Mouse (Mus musculus): ENCODE measurements around the gene Lect2. TPM values are rescaled to one million over a fixed set of nuclear protein-coding genes. Genes with fewer than 3 reads are reported as not detected.

Lect2 gene
- total RNA-seq, 2 experiments from 2014 or later: not detected

- DNase-seq: no peak
- intact Hi-C loops (cut with DNase I; ENCODE audit: low total_unique reads): loop anchor here (5.0 to 10.0 kb wide), 3 partner anchors 82 to 1157 kb away; no protein-coding TSS in a partner anchor
These were observed 11.6 kb upstream of the Lect2 start for GRCm38 (mm10) chr13:56559841-56560370.

GRCm38 (mm10) chr13:56558811-56559210 lies 10.5 kb upstream of the Lect2 start:
- intact Hi-C loops (cut with DNase I; ENCODE audit: low total_unique reads): loop anchor here (10.0 kb wide), 1 partner anchor 176 kb away; no protein-coding TSS in a partner anchor
- DNase-seq: no peak

GRCm38 (mm10) chr13:56556701-56557100 lies 8.4 kb upstream of the Lect2 start:
- intact Hi-C loops (cut with DNase I; ENCODE audit: low total_unique reads): loop anchor here (10.0 kb wide), 1 partner anchor 178 kb away; no protein-coding TSS in a partner anchor
- no peak for DNase-seq

GRCm38 (mm10) chr13:56555957-56556356 lies 7.7 kb upstream of the Lect2 start:
- DNase-seq: peak; percentile 60
- intact Hi-C loops (cut with DNase I; ENCODE audit: low total_unique reads): loop anchor here (10.0 kb wide), 1 partner anchor 179 kb away; no protein-coding TSS in a partner anchor

DNA sequence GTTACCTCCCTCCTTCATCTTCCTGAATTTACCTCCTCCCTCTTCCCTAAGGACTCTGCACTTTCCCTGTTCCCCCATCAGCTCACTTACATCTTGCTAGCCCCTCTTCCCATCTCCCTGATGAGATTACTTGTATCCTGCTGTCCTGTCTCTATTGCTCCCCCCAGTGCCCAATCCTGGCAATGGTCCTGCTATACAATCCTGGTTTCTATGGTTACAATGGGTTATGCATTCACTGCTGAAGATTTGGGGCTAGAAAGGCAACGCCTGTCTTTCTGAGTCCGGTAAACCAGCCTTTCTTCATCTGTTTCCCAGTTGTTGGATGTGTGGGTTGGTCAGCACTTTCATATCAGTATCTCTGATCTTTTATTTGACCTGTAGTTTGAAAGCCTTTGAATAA lies 6.1 kb upstream of the Lect2 start:
- DNase-seq: no peak
- intact Hi-C loops (cut with DNase I; ENCODE audit: low total_unique reads): loop anchor here (10.0 kb wide), 1 partner anchor 180 kb away; no protein-coding TSS in a partner anchor

DNA sequence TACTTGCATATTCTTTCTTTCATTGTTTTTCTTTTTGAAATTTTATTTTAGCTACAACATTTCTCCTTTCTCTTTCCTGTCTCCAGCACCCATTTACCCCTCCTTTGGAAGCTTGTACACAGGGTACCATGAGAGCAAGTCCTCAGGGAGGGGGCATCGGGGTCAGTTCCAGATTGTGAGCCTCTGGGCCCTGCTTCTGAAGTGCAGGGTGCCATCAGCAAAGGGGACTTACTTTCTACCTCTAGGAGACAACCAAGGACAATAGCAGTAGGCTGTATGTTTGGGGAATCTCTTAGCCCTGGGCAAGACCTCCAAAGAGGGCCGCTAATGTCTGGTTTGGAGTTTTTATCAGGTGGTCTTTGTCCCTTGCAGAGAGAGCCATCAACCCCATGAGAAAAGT lies 5.6 kb upstream of the Lect2 start:
- DNase-seq: no peak
- intact Hi-C loops (cut with DNase I; ENCODE audit: low total_unique reads): loop anchor here (10.0 kb wide), 1 partner anchor 181 kb away; no protein-coding TSS in a partner anchor

GRCm38 (mm10) chr13:56551661-56552060 lies 3.4 kb upstream of the Lect2 start:
- DNase-seq: no peak
- intact Hi-C loops (cut with DNase I; ENCODE audit: low total_unique reads): loop anchor here (10.0 kb wide), 1 partner anchor 183 kb away; no protein-coding TSS in a partner anchor

DNA sequence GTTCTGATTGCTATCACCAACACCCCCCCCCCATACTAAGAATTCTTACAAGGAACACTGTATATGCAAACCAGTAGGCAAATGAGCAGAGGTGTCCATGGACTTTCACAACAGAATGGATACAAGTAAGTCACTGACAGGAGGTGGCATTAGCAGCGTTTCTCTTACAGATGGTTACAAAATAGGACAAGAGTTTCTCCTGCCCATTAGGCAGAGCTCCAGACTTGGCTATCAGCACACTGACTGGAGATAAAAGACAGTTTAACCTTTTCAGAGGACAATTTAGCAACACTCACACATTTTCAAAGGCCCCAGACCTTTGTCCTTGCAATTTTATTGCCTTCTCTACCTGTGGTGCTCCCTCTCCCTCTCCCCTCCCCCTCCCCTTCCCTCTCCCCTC lies 2.3 kb upstream of the Lect2 start:
- intact Hi-C loops (cut with DNase I; ENCODE audit: low total_unique reads): loop anchor here (10.0 kb wide), 1 partner anchor 184 kb away; no protein-coding TSS in a partner anchor
- DNase-seq: no peak

GRCm38 (mm10) chr13:56549364-56549763 lies 1.1 kb upstream of the Lect2 start:
- peak; percentile 46 for DNase-seq
- intact Hi-C loops (cut with DNase I; ENCODE audit: low total_unique reads): no loop called here

DNA sequence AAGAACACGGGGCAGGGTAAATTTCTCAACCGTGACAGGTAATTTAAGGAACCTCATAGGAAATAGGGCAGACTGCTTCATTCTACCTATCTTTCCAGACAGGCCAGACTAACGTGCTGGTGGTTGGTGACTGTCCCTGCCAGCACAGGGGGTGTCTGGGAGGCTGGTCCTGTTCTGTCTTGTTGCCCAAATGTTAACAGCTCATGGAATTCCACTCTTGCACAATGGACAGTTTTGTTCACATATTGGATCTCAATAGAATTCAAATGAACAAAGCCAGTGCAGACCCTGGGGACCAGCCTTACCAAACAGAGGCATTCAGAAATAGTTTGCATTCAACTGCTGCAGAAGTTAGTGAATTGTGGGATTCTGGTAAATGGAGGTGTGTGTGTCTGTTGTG lies 3.3 kb downstream of the Lect2 start:
- no peak for DNase-seq
- intact Hi-C loops (cut with DNase I; ENCODE audit: low total_unique reads): no loop called here

DNA sequence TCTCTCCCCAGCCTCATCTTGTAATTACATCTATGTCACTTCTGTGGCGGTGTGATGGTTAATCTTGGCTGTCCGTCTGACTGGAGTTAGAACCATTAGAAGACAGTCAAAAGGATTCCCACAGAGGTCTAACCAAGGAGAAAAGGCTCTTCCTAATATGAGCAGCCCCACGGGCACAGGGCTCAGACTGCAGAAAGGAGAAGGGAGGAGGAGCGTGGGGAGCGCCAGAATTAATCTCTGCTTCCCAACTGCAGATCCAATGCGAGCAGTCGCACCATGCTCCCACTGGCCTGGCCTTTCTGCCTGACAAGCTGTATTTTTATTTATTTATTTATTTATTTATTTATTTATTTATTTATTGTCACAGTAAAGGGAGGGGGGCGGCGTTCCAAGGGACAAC lies 4.5 kb downstream of the Lect2 start:
- intact Hi-C loops (cut with DNase I; ENCODE audit: low total_unique reads): no loop called here
- DNase-seq: no peak

GRCm38 (mm10) chr13:56539846-56540245 lies 8.5 kb downstream of the Lect2 start:
- peak; percentile 22 for DNase-seq
- intact Hi-C loops (cut with DNase I; ENCODE audit: low total_unique reads): no loop called here

- intact Hi-C loops (cut with DNase I; ENCODE audit: low total_unique reads): no loop called here
- DNase-seq: no peak
These were observed 11.3 kb downstream of the Lect2 start for GRCm38 (mm10) chr13:56537026-56537425.

- no peak for DNase-seq
- intact Hi-C loops (cut with DNase I; ENCODE audit: low total_unique reads): no loop called here
These were observed 12.7 kb downstream of the Lect2 start for GRCm38 (mm10) chr13:56535570-56535969.

DNA sequence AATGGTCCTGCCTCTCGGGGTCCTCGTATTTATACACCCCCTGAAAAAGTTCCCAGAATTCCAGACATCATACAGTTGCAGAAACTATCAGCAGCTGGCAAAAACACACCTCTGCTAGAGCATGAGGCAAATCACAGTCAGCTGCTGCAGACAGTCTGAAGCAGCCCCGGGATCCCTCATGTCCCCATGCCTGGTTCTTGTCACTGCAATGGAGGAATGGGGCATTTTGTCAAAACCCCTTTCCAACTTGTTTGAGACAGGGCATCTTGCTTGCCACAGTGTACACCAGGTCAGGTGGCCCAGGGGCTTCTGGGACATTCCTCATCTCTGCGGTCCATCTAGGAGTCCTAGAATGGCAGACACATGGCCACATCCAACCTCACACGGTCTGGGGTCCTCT lies 13.4 kb downstream of the Lect2 start:
- no peak for DNase-seq
- intact Hi-C loops (cut with DNase I; ENCODE audit: low total_unique reads): no loop called here

- intact Hi-C loops (cut with DNase I; ENCODE audit: low total_unique reads): no loop called here
These were observed 18.6 kb downstream of the Lect2 start for GRCm38 (mm10) chr13:56529685-56530084.

DNA sequence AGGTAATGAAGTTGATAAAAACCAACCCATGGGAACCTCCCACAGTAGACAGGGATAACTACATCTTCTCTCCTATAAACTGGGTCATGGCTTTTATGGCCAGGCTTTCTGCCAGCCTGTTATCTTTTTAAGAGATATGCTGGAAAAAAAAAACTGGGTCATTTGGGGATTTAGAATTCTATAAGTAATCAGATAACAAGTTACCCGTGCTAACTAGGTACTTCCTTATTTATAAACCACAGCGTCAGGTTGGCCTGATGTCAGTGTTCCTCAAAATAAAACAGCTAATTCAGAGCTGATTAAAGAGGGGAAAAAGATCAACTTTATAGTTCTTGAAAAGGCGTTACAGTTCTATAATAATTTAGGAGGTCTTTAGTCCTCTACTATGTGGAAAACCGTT lies 19.3 kb downstream of the Lect2 start:
- DNase-seq: no peak
- intact Hi-C loops (cut with DNase I; ENCODE audit: low total_unique reads): no loop called here

More at GRCm38 (mm10) chr13:56529685-56530084, 18.6 kb downstream of the Lect2 start:
- no peak for DNase-seq

- DNase-seq: no peak
- intact Hi-C loops (cut with DNase I; ENCODE audit: low total_unique reads): no loop called here
These were observed 20.0 kb downstream of the Lect2 start for GRCm38 (mm10) chr13:56528281-56528680.

DNA sequence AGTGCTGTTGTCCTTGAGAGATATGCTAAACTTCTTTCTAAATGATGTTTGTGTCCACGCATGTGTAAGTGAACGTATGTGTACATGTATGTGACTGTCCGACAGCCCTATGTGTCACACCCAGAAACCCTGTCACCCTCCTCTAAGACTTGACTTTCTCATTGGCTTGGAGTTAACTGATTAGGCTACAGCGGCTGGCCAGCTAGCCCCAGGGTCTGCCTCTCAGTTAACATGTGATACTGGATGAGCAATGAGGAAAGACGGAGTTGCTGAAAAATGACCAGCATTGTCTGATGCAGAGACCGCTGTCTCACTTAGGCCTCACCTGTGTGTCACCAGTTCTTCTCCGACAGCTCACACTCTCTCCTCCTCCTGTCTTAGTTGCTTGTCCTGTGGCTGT lies 20.5 kb downstream of the Lect2 start:
- DNase-seq: no peak
- intact Hi-C loops (cut with DNase I; ENCODE audit: low total_unique reads): no loop called here

- no peak for DNase-seq
- intact Hi-C loops (cut with DNase I; ENCODE audit: low total_unique reads): no loop called here
These were observed 21.4 kb downstream of the Lect2 start for GRCm38 (mm10) chr13:56526871-56527270.

GRCm38 (mm10) chr13:56522821-56523167 lies 25.5 kb downstream of the Lect2 start:
- intact Hi-C loops (cut with DNase I; ENCODE audit: low total_unique reads): no loop called here
- no peak for DNase-seq
